Mouse (Mus musculus) neural tube, embryonic 13.5 days (tissue): Measurements from ENCODE around the gene Olfr146. TPM values are rescaled to one million over a fixed set of nuclear protein-coding genes. Genes with fewer than 3 reads are reported as not detected.

ENCODE experiments used
- ATAC-seq: fragments of 200-750 bp; cut with Nextera tagmentation; 2 replicates; pipeline ENCODE4 v1.8.0; 2017; ENCODE audit warnings: low read depth, mild to moderate bottlenecking, moderate TSS enrichment, moderate library complexity
- H3K27ac ChIP-seq: fragments of 300-500 bp; sonication (generic); replicated peaks from 2 replicates; pipeline ENCODE4 v1.5.1; 2015; ENCODE audit warnings: moderate library complexity, mild to moderate bottlenecking, inconsistent platforms
- H3K27me3 ChIP-seq: fragments of 300-500 bp; sonication (generic); 2 replicates; pipeline ENCODE4 v1.6.1; 2015; ENCODE audit warnings: mild to moderate bottlenecking, inconsistent platforms
- H3K36me3 ChIP-seq: fragments of 300-500 bp; sonication (generic); 2 replicates; pipeline ENCODE4 v1.6.1; 2015; ENCODE audit warnings: mild to moderate bottlenecking, inconsistent platforms
- H3K4me1 ChIP-seq: fragments of 300-500 bp; sonication (generic); replicated peaks from 2 replicates; pipeline ENCODE4 v1.6.1; 2015; ENCODE audit warnings: inconsistent platforms
- H3K4me2 ChIP-seq: fragments of 300-500 bp; sonication (generic); 2 replicates; pipeline ENCODE4 v1.6.1; 2015; ENCODE audit warnings: inconsistent platforms, mild to moderate bottlenecking, moderate library complexity
- H3K4me3 ChIP-seq: fragments of 300-500 bp; sonication (generic); 2 replicates; pipeline ENCODE4 v1.5.1; 2015; ENCODE audit warnings: mild to moderate bottlenecking, inconsistent platforms
- H3K9ac ChIP-seq: fragments of 300-500 bp; sonication (generic); 2 replicates; pipeline ENCODE4 v1.6.1; 2015; ENCODE audit warnings: moderate library complexity, mild to moderate bottlenecking, inconsistent platforms
- H3K9me3 ChIP-seq: fragments of 300-500 bp; sonication (generic); 2 replicates; pipeline ENCODE4 v1.6.1; 2016; ENCODE audit warnings: inconsistent platforms
- WGBS: fragments of 180-500 bp; shearing (Covaris S2); methylation state at CpG from one replicate; pipeline ENCODE4 v1.1.7; 2015; 5-methylcytosine and 5-hydroxymethylcytosine counted together
- microRNA-seq: library from miRNA; unstranded; fragments of <30 nt; microRNA quantifications from one replicate; pipeline ENCODE4, GENCODE M21; 2016
- polyA plus RNA-seq: library from polyadenylated mRNA; unstranded; fragments of >200 nt; fragmentation: Nextera tagmentation; extraction: Ambion mirVana; gene quantifications from 2 replicates; pipeline ENCODE4 v1.2.1, GENCODE M21; 2015

The Olfr146 gene
- not detected in 2 replicates for polyA plus RNA-seq

GRCm38 (mm10) chr9:39023277-39023676 lies at the start of gene Olfr146:
Gene Olfr146, minus strand, starts transcription at chr9:39023377.
- ATAC-seq: no peak
- H3K9me3 ChIP-seq: no peaks in the 10 kb centered on the region

GRCm38 (mm10) chr9:39064851-39065250 lies 41.7 kb upstream of the Olfr146 start, which contains the start of gene Olfr937:
Gene Olfr937, minus strand, starts transcription at chr9:39064951.
- Histone ChIP-seq H3K36me3 (no peaks in the 10 kb centered on the region), H3K4me3 (no peak within 1 kb of the TSS), H3K4me1 (no peaks in the 10 kb centered on the region), H3K27ac (no peak within 1 kb of the TSS), H3K4me2 (no peak within 1 kb of the TSS), H3K27me3 (no peaks in the 10 kb centered on the region), H3K9me3 (no peaks in the 10 kb centered on the region), H3K9ac (no peak within 1 kb of the TSS)
- WGBS: 80% methylated on average over 1 of the region's 1 CpGs
- ATAC-seq: no peak

More at GRCm38 (mm10) chr9:39023277-39023676, at the start of gene Olfr146:
- Histone ChIP-seq H3K4me3 (no peak within 1 kb of the TSS), H3K4me1 (no peaks in the 10 kb centered on the region), H3K36me3 (no peaks in the 10 kb centered on the region), H3K4me2 (no peak within 1 kb of the TSS), H3K27me3 (no peaks in the 10 kb centered on the region), H3K9ac (no peak within 1 kb of the TSS), H3K27ac (no peak within 1 kb of the TSS)
- WGBS: 85% methylated on average over 1 of the region's 1 CpGs

- ATAC-seq: no peak
- no peak within 1 kb of the TSS for H3K9ac ChIP-seq
- H3K27me3 ChIP-seq: no peaks in the 10 kb centered on the region
- no peaks in the 10 kb centered on the region for H3K9me3 ChIP-seq
- H3K4me3 ChIP-seq: no peak within 1 kb of the TSS
- no peak within 1 kb of the TSS for H3K4me2 ChIP-seq
- H3K27ac ChIP-seq: no peak within 1 kb of the TSS
- 88% methylated on average over 2 of the region's 2 CpGs for WGBS
- no peaks in the 10 kb centered on the region for H3K36me3 ChIP-seq
- H3K4me1 ChIP-seq: no peaks in the 10 kb centered on the region
These were observed 23.6 kb downstream of the Olfr146 start, which contains the start of gene Olfr935 for GRCm38 (mm10) chr9:38999583-38999982. Gene Olfr935, minus strand, starts transcription at chr9:38999683.

- H3K4me2 ChIP-seq: no peak within 1 kb of the TSS
- no peaks in the 10 kb centered on the region for H3K9me3 ChIP-seq
- 91% methylated on average over 2 of the region's 2 CpGs for WGBS
- H3K4me3 ChIP-seq: no peak within 1 kb of the TSS
- H3K27me3 ChIP-seq: no peaks in the 10 kb centered on the region
- no peak for ATAC-seq
- no peaks in the 10 kb centered on the region for H3K36me3 ChIP-seq
- no peak within 1 kb of the TSS for H3K27ac ChIP-seq
- H3K9ac ChIP-seq: no peak within 1 kb of the TSS
- no peaks in the 10 kb centered on the region for H3K4me1 ChIP-seq
These were observed 35.0 kb downstream of the Olfr146 start, which contains the start of gene Olfr934 for GRCm38 (mm10) chr9:38988215-38988614. Gene Olfr934, minus strand, starts transcription at chr9:38988315.

- WGBS: 69% methylated on average over 4 of the region's 4 CpGs
- no peaks in the 10 kb centered on the region for H3K36me3 ChIP-seq
- no peaks in the 10 kb centered on the region for H3K9me3 ChIP-seq
- no peaks in the 10 kb centered on the region for H3K4me1 ChIP-seq
- ATAC-seq: no peak
- H3K27ac ChIP-seq: no peak within 1 kb of the TSS
- no peak within 1 kb of the TSS for H3K9ac ChIP-seq
- no peak within 1 kb of the TSS for H3K4me2 ChIP-seq
- no peaks in the 10 kb centered on the region for H3K27me3 ChIP-seq
- no peak within 1 kb of the TSS for H3K4me3 ChIP-seq
These were observed 51.2 kb downstream of the Olfr146 start, which contains the start of gene Olfr933 for GRCm38 (mm10) chr9:38972013-38972412. Gene Olfr933, plus strand, starts transcription at chr9:38972313.

Small RNA genes lying within 50 kb of the gene (microRNA-seq; reads per million reads assigned to microRNA genes)
- gene Gm25529: not detected

Other genes with a start within 250 kb of the Olfr146 start
- not detected in 2 replicates for gene Olfr922, start 208.8 kb downstream of the Olfr146 start, polyA plus RNA-seq
- gene Olfr923, start 196.8 kb downstream of the Olfr146 start, polyA plus RNA-seq: not detected in 2 replicates
- gene Olfr924, start 178.9 kb downstream of the Olfr146 start, polyA plus RNA-seq: not detected in 2 replicates
- not detected in 2 replicates for gene Olfr26, start 168.3 kb downstream of the Olfr146 start, polyA plus RNA-seq
- not detected in 2 replicates for gene Olfr926, start 146.3 kb downstream of the Olfr146 start, polyA plus RNA-seq
- gene Olfr930, start 93.6 kb downstream of the Olfr146 start, polyA plus RNA-seq: not detected in 2 replicates
- not detected in 2 replicates for gene Olfr933, start 51.1 kb downstream of the Olfr146 start, polyA plus RNA-seq
- not detected in 2 replicates for gene Olfr934, start 35.1 kb downstream of the Olfr146 start, polyA plus RNA-seq
- not detected in 2 replicates for gene Olfr935, start 23.7 kb downstream of the Olfr146 start, polyA plus RNA-seq
- gene Olfr937, start 41.6 kb upstream of the Olfr146 start, polyA plus RNA-seq: not detected in 2 replicates
- gene Olfr938, start 55.5 kb upstream of the Olfr146 start, polyA plus RNA-seq: not detected in 2 replicates
- not detected in 2 replicates for gene Olfr27, start 104.8 kb upstream of the Olfr146 start, polyA plus RNA-seq
- not detected in 2 replicates for gene Olfr943, start 142.9 kb upstream of the Olfr146 start, polyA plus RNA-seq
- gene Olfr944, start 178.5 kb upstream of the Olfr146 start, polyA plus RNA-seq: not detected in 2 replicates
- gene Olfr1537, start 226.6 kb upstream of the Olfr146 start, polyA plus RNA-seq: not detected in 2 replicates